Mouse (Mus musculus): ENCODE data around the gene Pofut1.

Pofut1 gene

GRCm38 (mm10) chr2:153290938-153291928 is 49.9 kb downstream of the Pofut1 start, which contains the start of gene Kif3b:
Gene Kif3b (plus strand): TSS chr2:153291413.
- peak; percentile 94 for DNase-seq (ENCODE audit: low spot score)

- no peak for DNase-seq (ENCODE audit: low spot score)
Observed at GRCm38 (mm10) chr2:153292305-153292861, 51.0 kb downstream of the Pofut1 start.

- no peak for DNase-seq (ENCODE audit: low spot score)
Observed at GRCm38 (mm10) chr2:153295196-153295595, 53.9 kb downstream of the Pofut1 start.

GRCm38 (mm10) chr2:153297771-153298170 is 56.4 kb downstream of the Pofut1 start:
- no peak for DNase-seq (ENCODE audit: low spot score)

- no peak for DNase-seq (ENCODE audit: low spot score)
Observed at GRCm38 (mm10) chr2:153298460-153298859, 57.1 kb downstream of the Pofut1 start.

GRCm38 (mm10) chr2:153298863-153299262 is 57.5 kb downstream of the Pofut1 start:
- no peak for DNase-seq (ENCODE audit: low spot score)

- DNase-seq (ENCODE audit: low spot score): no peak
Observed at GRCm38 (mm10) chr2:153301123-153301522, 59.8 kb downstream of the Pofut1 start.

GRCm38 (mm10) chr2:153305240-153305639 is 63.9 kb downstream of the Pofut1 start:
- no peak for DNase-seq (ENCODE audit: low spot score)

- DNase-seq (ENCODE audit: low spot score): no peak
Observed at GRCm38 (mm10) chr2:153308586-153308985, 67.3 kb downstream of the Pofut1 start.

- no peak for DNase-seq (ENCODE audit: low spot score)
Observed at GRCm38 (mm10) chr2:153309106-153309505, 67.8 kb downstream of the Pofut1 start.

GRCm38 (mm10) chr2:153310228-153310627 is 68.9 kb downstream of the Pofut1 start:
- DNase-seq (ENCODE audit: low spot score): no peak

- no peak for DNase-seq (ENCODE audit: low spot score)
Observed at GRCm38 (mm10) chr2:153312884-153313283, 71.6 kb downstream of the Pofut1 start.

- no peak for DNase-seq (ENCODE audit: low spot score)
Observed at GRCm38 (mm10) chr2:153318408-153318807, 77.1 kb downstream of the Pofut1 start.

- DNase-seq (ENCODE audit: low spot score): no peak
Observed at GRCm38 (mm10) chr2:153319036-153319643, 77.8 kb downstream of the Pofut1 start.
